Mouse (Mus musculus) kidney, adult 9 months (tissue): ENCODE measurements around the gene Dlg1.
"Not testable (repeated sequence)": the region's sequence is repeated elsewhere in the genome, so short reads cannot be mapped to it uniquely, and the experiment has no call there.

Experiments
- DNase-seq: peaks from one replicate; pipeline ENCODE4 v3.0.0; 2022

Dlg1 gene

DNA sequence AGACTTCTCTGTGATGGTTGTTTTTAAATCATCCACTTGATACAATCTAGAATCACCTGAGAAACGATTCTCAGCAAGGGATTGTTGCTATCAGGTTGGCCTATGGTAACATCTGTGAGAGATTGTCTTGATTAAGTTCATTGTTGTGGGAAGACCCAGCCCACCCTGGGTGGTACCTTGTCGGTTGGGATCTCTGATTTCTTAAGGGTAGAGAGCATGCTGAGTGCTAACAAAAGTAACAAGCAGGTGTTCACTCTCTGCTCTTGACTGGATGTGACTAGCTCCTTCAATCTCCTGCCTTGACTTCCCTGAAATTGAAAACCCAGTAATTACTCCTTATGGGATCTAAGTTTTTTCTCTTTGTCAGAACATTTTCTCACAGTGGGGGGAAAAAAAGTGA is 5.7 kb upstream of the Dlg1 start:
- DNase-seq = no peak

DNA sequence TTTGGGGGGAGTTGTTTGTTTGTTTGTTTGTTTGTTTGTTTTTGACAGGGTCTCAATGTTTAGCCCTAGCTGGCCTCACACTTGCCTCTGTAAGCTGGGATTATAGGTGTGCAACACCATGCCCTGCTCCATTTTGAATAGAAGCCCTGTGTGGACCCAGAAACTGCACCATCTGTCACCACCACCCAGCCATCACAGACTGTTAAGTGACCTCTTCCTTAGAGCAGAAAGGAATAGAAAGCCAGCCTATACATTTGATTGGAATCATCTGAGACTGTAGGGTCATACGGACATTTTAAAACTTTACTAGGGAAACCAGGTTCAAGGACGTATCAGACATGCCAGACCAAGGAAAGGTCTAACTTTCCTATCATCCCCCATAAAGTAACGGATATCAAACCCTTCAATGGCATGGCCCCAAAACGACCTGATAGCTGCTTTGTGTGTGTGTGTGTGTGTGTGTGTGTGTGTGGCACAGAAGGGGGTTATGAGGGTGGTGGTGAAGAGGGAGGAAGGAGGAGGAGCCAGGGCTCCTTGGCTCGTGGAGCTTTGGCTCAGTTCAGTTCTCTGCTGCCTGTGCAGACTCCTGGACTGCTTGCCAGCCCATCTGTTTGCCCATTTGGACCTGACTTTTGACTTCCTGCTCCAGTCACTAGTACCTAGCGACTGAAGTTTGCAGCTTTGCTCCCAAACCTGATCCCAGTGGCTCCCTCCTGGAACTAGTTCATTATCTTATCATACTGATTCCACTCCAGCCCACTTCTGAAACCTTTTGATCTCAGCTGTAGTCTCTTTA is 4.5 kb upstream of the Dlg1 start:
- DNase-seq = peak; percentile 49

DNA sequence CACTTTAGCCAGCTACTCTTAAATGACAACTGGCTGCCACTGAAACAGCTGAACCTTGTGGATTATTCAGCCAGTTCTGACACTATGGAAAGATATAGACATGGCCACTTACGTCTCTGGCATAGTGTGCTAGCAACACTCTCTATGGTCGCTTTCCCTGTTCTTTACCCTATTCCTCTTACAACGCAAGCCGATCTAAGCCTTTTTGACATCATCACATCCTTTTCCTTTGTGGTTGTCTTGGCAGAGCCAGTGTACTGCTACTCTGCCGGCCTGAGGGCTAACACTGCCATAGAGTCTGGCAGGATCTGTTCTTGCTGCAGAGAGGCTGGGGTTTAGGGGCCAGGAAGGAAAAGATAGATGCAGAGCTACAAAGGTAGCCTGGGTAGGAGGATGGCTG is 3.8 kb upstream of the Dlg1 start:
- DNase-seq = no peak

DNA sequence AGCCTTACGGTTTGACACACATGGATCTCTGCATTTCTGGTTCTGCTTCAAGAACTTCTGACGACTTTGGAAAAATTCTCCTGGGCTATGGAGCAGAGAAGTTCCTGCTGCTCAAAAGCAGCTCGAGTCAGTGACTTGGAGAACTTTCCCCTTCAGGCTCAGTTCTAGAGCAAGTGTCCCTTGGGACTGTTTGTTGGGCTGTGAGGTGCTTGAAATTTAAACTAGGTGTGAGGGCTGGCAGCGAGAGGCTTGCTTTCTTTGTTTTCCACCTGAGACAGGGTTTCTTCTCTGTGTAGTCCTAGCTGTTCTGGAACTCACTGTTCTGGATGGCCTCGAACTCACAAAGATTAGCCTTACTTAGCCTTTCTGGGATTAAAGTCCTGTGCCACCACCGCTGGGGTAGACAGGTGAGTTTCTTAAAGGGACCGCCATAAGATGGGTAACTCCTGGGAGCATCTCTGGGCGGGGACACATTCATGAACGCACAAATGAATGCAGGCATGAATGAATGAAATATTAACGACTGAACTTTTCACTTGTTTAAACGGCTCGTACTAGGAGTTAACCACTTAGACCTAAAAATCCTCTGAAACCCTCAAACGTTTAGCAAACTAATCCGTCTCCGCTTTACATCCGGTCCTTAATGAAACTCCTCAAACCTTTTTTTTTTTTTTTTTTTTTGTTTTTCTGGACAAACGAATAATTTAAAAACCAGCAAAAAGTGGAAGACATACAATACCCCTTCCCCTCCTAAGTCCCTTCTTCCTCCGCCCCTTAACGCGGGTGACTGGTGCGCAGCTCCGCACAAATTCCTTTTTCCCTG is 476 bp upstream of the Dlg1 start:
- no peak for DNase-seq

DNA sequence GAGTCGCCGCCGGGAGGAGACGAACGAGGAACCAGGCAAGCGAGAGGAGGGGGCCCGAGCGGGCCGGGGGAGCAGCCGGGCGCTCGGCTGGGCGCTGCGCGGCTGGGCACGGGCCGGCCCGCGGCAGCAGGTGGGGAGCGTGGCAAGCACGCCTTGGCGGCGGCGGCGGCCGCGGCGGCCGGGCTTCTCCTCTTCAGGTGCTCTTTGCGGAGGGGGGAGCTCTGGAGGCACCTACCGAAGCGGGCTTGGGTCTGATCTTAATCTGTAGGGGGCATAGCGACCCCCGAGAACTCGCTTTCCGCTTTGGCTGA is 999 bp downstream of the Dlg1 start:
- DNase-seq = no peak

DNA sequence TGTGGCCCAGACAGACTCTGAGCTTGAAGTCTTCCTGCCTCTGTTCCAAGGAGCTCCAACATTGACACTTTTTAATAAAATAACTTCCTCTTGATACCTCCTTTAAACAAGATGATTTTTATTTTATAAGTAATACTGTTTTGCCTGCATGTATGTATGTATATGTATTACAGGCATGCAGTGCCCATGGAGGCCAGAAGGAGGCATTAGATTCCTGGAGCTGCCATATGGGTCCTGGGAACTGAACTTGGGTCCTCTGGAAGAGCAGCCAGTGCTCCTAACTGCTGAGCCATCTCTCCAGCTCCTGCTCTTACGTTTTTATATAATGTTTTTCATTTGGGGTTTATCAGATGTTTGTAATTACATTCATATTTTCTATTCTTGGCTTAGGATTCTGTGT is 9.0 kb downstream of the Dlg1 start:
- DNase-seq = no peak

DNA sequence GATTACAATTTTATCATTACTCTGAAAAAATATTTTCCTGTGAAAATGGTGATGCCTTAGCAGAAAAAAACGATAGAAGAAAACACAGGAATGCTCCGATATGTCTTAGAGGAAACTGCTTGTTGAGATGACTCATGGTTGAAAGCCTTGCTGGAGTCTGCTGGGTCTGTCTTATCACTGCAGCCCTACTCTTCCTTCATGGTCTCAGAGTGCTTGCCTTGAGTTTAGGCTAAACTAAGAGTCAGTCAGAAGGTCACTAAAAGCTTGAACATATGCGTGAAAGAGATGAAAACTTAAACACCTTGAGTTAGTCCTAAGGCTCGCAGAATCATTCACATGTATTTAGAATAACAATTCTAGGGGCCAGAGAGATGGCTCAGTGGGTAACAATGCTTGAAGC is 14.2 kb downstream of the Dlg1 start:
- no peak for DNase-seq

DNA sequence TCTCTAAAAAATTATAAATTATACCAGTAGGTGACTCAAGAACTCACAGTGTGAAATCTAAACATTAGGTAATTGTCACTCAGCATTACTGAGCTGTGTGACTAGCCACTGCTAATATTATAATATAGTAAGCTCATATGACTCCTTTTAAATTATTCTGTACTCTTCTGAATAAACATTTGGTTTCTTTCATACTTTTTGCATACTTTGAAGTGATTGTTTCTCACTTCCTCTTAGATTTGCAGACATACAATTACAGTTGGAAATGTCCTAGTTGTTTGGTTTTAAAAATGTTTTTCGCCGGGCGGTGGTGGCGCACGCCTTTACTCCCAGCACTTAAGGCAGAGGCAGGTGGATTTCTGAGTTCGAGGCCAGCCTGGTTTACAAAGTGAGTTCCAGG is 19.0 kb downstream of the Dlg1 start:
- DNase-seq = no peak

DNA sequence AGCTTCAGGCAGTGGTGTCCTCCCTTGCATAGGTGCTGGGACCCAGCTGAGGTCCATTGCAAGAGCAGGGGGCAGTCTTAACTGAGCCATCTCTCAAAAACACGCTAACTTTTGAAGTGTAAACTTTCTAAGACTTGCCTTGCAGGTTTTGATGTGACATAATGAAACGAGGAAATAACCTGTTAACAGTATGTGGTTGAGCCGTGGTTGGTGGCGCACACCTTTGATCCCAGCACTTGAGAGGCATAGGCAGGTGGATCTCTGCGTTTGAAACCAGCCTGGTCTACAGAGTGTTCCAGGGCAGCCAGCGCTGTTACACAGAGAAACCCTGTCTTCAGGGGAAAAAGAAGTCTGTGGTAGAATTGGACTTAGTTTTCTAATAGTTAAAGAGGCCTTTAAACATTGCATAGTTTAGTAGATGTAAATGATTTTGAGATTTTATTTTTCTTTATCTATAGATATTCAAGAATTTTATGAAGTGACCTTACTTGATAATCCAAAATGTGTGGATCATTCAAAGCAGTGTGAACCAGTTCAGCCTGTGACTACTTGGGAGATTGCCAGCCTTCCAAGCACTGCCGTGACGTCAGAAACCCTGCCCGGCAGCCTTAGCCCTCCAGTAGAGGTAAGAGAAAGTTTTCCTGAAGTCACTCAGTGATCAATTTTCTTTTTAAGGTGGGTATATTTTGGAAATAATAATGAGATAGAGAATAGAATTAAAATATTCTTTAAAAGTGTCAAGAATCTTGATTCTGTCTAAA is 20.6 kb downstream of the Dlg1 start:
- peak; percentile 62 for DNase-seq

DNA sequence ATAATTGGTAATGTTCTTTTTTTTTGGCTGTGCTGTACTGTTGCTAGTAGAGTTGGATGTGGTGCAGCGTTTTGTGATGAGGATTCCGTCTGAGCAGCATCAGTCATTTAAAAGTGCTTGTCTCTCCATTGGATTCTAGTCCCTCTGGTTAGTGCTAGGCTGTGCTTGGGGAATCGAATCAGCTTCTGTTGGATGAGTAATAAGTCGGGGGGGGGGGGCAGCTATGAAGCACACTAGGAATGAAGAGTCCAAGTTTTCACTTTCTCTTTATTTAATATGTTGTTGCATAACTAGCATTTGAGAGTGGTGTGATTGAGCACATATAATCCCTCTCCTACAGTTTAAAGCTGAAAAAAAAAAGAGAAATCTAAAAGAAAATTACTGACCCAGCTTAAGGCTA is 21.5 kb downstream of the Dlg1 start:
- DNase-seq = no peak

DNA sequence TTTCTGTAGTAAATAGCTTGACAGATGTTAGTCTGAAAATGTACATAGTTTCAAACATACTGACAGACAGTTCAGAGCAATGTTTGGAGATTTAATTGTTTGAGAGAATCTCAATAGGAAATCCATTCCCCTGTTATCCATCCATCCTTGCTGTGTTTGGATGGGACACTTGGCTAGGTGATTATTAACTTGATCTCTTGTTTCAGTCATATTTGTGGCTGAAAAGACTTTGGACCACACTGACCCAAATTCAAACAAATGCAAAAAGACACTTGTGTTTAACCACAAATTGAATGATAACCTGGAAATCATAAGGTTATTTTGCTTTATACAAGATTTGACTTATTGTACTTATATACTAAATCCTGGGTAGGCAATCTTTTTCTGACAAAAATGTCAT is 24.5 kb downstream of the Dlg1 start:
- peak; percentile 46 for DNase-seq

DNA sequence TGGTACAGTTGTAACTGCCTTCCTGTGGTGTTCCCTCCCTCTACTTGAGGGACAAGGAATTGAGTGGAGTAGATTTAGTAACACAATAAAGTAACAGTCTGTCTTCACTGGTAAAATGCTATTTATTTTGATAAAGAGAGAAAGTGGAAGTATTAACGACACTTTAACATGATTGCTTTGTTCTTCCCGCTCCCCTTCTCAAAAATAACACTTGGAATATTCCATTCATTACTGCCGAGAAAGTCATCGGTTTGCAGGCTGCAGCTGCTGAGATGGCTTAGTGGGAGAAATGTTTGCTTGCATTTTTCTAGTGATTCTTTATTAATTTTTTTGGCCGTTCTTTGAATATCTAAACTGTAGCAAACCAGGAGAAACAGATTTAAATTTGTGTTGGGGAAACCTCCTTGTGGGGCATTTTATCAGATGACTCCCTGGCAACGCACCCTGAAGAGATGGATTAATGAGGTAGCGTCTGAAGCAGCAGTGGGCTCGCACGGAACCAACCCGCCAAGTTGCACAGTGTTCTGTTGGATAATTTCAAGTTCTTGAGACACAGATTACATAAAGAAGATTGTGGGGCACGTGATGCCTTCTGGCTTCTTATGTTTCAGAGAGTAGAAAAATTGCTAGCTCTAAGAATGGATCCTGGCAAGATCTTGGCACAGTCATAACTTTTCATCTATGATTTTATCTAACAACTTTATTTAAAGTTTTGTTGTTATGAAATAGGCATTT is 32.2 kb downstream of the Dlg1 start:
- DNase-seq = no peak

DNA sequence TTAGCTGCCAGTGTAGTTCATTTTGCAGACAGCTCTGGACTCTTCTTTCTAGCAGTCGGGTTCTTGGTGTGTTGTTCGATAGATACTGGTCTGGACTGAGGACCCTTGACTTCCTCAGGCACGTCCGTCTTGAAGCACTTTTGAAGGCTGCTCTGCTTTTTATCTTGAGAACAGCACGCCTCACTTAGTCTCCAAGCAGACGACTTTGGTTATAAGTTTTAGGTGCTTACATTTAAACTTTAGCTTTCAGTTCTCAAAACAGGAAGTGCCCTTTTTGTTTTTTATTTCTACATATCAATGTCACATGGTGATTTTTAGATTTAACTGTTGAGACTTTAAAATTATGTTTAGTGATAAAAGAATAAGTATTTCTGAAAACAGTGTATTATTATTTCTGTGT is 33.1 kb downstream of the Dlg1 start:
- no peak for DNase-seq

DNA sequence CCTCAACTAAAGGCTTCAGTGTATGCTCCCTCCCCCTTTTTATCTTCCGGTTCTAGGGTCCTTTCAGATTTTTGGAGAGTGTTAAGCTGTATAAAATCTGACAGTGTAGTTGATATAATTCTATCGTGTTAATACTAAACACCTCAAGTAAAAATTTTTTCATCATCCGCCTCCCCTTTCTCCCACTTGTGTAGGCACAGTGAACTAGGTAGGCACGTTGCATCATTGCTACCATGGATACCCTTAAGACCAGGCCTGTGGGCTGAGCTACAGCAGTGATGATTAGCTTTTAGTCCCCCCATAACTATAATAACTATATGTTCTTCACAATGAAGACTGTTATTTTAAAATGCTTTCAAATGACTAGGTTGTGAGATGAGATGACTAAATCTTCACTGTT is 34.1 kb downstream of the Dlg1 start:
- no peak for DNase-seq

DNA sequence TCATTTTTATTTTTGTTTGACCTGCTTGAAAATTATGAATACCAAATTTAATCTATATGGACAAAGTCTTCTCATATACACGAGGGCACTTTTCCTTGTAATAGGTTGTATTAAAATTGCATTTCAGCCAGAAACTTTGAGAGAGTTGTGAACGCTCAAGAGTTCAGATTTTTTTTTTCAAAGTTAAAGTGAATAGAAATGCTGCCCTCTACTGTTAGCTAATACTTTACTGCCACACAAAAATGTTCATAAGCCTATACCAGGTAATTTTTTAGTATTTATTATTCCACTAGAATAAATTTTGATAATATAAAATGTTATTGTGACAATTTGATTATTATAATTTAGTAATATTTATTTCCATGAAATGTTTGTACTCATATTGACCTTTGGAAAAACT is 42.0 kb downstream of the Dlg1 start:
- DNase-seq = peak; percentile 30

DNA sequence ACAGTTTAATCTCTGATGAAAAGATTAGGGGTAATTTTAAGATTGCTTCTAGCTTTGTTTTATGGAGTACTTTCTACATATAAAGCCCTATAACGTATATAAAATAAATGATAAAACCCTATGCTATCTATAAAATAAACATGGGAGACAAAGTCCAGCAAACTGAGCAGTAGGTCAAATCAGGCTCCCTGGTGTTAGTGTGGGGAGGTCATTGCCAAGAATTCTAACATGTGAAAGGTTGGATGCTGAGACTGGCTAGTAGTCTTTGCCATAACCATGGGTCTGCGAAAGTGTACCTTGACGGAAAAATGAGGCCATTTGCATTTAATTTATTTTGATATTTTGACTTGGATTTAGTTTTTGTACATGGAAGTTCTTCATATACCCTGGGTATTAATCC is 42.7 kb downstream of the Dlg1 start:
- no peak for DNase-seq

DNA sequence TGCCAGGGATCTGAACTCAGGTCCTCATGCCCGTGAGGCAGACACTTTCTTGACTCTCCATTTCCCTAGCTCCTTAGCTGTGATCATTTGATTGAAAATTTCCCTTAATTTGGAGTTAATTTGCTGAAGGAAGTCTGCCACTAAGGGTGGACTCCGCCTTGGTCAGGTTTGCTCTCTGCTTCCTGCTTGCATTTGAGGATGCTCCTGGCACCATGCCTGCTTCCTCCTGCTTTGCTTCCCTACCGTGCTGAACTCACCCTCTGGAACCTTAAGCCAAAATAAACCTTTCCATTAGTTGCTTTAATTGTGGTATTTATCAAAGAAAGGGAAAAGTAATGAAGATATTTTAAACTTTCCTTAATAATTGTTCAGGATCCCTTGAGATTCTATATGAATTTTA is 44.1 kb downstream of the Dlg1 start:
- DNase-seq = no peak

DNA sequence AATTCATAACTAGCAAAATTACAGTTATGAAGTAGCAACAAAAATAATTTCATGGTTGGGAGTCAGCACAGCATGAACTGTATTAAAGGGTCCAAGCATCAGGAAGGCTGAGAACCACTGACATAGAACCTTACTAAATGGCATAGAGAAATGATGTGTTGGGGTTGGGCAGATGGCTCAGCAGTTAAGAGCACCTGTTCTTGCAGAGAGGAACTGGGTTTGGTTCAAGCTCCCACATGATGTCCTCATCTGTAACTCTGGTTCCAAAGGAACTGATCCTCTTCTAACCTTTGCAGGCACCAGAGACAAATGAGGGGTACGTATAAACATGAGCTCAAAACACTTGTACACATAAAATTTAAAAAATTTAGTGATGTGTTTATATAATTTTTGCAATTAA is 59.7 kb downstream of the Dlg1 start:
- no peak for DNase-seq

DNA sequence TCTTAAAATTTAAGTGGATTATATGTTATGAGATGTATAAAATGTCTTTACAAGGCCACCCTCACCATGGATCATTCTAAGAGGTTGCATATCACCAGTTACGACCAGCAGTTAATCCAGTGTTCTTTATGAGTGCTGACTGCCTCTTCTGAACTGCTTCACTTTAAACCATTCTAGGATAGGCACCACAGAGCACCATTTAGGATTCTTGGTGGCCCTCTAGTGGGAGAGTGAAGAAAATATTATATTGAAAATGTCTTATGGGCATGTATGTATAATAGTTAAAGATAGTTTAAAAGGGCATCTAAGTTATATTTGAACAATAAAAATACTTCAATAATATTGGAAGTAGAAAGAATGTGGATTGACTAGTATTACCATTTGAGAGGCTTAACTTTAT is 60.9 kb downstream of the Dlg1 start:
- peak; percentile 32 for DNase-seq

DNA sequence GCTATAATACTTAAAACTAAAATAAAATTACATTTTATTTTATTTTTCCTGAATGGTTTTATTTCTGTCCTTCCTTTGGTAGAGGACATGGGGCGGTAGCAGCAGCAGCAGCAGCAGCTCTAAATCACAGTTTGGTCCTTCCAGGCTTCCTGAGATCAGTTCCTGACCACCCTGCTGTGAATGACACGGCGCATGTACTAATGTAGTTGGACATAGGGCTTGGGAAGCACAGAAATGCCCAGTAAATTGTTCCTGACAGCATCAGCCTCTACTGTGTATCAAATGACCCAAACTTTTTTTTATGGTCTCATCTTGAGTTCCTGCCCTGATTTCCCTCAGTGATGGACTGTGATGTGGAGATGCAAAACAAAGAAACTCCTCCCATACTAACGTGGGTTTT is 61.6 kb downstream of the Dlg1 start:
- no peak for DNase-seq

DNA sequence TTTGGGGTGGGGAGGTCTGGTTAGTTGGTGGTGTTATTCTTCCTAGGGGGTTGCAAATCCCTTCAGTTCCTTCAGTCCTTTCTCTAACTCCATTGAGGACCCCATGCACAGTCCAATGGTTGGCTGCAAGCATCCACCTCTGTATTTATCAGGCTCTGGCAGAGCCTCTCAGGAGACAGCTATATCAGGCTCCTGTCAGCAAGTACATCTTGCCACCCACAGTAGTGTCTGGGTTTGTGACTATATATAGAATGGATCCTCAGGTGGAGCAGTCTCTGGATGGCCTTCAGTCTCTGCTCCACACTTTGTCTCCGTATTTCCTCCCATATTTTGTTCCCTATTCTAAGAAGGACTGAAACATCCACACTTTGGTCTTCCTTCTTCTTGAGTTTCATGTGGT is 67.7 kb downstream of the Dlg1 start:
- not testable (repeated sequence) for DNase-seq

DNA sequence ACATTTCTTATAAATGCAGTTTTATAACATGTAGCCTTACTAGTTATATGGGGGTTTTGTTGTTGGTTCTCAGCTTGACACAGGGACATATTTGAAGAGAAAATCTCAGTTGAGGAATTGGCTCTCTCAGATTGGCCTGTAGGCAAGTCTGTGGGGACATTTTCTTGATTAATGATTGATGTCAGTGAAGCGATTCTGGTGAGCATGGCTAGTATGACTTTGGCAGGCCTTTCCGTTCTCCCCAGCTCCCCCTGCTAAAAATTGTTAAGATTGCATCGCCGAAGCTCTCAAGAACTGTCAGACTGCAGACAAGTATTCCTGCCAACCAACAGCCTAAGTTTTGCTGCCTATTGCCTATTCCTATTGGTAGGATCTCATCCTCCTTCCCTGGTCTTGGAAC is 73.8 kb downstream of the Dlg1 start:
- DNase-seq = peak; percentile 60

DNA sequence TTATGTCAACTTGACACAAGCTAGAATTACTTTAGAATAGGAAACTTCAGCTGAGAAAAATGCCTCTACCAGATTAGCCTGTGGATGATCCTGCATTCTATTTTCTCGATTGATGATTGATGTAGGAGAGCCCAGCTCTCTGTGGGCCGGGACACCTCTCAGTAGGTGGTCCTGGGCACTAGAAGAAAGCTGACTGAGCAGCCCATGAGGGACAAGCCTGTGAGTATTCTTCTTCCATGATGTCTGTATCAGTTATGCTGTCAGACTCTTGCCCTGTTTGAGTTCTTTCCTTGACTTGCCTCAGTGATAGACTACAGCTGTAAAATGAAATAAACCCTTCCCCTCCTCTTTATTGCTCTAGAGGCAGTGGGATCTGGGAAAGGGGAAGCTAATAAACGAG is 74.5 kb downstream of the Dlg1 start:
- no peak for DNase-seq
